Mouse (Mus musculus): Measurements from ENCODE around the gene Plekhg1.

The Plekhg1 gene

DNA sequence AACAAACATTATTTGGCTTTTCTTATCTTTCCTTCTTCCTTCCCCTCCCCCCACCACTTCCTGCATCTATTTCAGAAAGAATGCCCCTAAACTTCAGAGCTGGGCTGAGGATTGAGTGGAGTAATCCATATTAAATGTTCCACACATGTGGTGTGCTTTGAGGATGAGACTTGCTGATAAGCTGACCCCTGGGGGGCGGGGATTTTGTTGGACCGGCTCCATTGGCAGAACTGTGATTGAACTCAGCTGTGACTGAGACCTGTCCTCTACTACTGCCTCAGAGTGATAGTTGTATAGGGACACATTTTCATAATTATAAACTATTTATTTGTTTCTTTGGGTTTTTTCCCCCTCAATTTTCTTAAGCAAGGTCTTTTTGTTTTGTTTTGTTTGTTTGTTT lies 2.9 kb downstream of the Plekhg1 start:
- peak; percentile 62 to 72 for DNase-seq

GRCm38 (mm10) chr10:3743826-3744225 lies 3.7 kb downstream of the Plekhg1 start:
- no peak for DNase-seq

- no peak for DNase-seq
These were observed 6.8 kb downstream of the Plekhg1 start for GRCm38 (mm10) chr10:3746794-3747518.

DNA sequence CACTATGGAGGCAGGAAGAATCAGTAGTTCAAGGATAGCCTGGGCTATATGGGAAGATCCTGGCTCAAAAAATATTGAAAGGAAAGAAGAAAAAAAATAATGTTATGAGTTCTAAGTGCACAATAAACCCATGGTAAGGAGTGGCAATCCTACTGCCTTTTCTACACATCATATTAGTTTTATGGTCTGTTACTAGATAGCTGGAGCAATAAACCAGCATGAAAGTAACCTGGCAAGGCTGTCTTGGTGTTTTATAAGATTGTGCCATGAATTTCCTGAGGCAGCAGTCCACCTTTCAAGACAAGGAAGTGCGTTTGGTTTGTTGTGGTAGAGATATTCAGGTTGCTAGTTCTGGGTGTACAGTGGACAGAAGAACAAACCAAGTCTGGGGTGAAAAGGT lies 9.4 kb downstream of the Plekhg1 start:
- DNase-seq: no peak

DNA sequence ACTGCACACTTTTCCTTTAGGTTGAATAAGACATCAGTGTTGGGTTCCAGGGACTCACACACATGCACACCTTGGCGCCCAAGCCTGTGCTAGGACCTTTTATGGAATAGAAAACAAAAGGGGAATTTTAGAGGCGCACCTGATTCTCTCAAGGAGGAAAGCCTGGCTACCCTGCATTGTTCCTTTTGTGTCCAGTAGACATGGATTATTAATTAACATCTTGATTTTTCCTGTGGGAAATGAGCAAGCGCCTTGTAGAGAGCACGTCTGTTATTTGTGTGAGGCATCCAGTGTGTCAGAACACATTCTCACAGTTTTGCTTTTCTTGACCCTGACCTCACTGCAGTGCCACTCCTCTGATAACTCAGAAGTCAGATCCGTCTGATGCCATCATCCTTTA lies 21.8 kb downstream of the Plekhg1 start:
- no peak for DNase-seq

DNA sequence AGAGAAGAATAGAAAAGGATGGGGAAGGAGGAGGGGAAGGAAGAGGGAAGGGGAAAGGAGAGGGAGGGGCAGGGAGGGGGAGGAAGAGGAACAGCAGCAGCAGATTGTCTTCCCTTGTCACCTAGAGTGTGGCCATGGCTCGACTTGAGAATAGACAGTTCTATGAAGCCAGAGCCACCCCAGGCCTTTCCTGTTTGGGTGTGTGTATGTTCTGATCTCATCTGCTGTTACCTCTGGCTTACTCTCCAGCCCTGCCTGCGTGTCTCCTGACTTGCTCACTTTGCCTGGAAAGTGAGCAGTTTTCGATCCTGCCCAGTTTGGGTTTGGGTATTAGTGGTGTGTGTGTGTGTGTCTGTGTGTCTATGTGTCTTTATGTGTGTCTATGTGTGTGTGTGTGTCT lies 23.0 kb downstream of the Plekhg1 start:
- DNase-seq: peak in 1 of 2 experiments; percentile 18

DNA sequence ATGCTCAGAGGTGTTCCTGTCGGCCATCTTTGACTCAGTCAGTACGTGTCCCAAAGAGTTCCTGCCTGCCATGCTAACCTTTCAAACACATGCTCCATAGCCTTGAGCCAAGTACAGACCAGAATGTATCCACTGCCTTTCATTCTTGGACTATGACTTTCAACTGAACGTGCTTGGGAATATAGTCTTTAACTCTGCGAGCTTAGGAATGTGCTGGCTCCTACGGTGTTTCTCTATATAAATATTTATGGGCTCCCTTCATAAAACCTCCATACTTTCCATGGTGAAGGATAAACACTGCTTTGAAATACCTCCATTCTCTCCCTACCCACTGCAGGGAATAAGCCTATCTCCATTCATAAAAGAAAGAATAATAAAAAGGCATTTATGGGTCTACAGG lies 29.0 kb downstream of the Plekhg1 start:
- no peak for DNase-seq

DNA sequence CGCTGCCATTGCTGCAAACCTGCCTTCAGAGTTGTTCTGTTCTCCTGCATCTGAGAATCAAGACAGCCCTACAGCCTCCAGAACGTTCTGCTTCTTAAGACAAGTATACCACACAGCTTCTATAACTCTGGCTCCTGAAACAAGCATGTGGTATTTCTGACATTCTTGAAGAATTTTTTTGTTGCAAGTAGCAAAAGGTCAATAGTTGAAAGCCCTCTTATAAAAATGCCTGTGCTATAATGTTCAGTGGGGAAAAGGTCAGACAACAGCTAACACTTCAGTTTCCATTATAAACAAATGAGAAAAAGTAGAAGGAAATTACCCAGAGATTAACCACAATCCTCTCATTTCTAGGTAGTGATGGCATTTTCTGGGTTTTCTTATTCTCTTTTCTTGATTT lies 34.2 kb downstream of the Plekhg1 start:
- DNase-seq: no peak

GRCm38 (mm10) chr10:3776761-3777160 lies 36.6 kb downstream of the Plekhg1 start:
- no peak for DNase-seq

GRCm38 (mm10) chr10:3785362-3785761 lies 45.2 kb downstream of the Plekhg1 start:
- peak in 1 of 2 experiments; percentile 27 for DNase-seq

GRCm38 (mm10) chr10:3786531-3786930 lies 46.4 kb downstream of the Plekhg1 start:
- DNase-seq: no peak

DNA sequence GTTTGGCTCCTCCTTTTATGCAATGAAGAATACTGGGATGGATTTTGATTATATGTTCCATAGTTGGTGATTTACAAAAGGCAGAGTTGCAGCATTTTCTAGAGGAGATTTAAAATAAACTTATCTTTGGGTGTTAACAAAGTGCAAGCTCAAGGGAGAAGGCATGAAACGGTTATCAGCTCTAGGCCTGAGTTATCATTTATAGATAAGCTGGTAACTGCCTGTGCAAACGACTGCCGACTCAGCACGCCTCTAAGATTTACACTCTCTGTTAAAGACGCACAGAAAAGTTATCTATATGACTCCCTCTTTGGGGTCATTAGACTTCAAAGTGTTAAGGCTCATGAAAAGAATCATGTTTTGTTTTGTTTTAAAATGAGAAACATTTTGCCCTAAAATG lies 46.8 kb downstream of the Plekhg1 start:
- DNase-seq: no peak

GRCm38 (mm10) chr10:3793825-3794224 lies 53.7 kb downstream of the Plekhg1 start:
- DNase-seq: no peak

- no peak for DNase-seq
These were observed 59.3 kb downstream of the Plekhg1 start for GRCm38 (mm10) chr10:3799455-3799854.

DNA sequence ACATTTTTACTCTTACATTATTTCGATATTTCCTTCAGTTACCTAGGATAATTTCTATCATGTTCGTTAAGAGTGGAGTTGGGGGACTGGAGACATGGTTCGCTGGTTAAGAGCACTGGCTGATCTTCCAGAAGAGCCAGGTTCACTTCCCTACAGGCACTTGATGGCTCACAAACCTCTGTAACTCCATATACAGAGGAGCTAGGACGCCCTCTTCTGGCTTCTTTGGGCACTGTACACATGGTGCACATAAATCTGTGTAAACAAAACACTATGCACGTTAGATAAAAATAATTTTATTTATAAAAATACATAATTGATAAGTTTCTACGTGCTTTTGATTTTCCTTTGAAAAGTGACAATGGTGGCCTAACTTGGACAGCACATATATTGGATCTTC lies 61.1 kb downstream of the Plekhg1 start:
- DNase-seq: peak in 1 of 2 experiments; percentile 14

GRCm38 (mm10) chr10:3805334-3805733 lies 65.2 kb downstream of the Plekhg1 start:
- peak in 1 of 2 experiments; percentile 34 for DNase-seq

- no peak for DNase-seq
These were observed 67.8 kb downstream of the Plekhg1 start for GRCm38 (mm10) chr10:3807980-3808379.

GRCm38 (mm10) chr10:3810476-3811273 lies 70.5 kb downstream of the Plekhg1 start:
- peak; percentile 41 to 61 for DNase-seq

DNA sequence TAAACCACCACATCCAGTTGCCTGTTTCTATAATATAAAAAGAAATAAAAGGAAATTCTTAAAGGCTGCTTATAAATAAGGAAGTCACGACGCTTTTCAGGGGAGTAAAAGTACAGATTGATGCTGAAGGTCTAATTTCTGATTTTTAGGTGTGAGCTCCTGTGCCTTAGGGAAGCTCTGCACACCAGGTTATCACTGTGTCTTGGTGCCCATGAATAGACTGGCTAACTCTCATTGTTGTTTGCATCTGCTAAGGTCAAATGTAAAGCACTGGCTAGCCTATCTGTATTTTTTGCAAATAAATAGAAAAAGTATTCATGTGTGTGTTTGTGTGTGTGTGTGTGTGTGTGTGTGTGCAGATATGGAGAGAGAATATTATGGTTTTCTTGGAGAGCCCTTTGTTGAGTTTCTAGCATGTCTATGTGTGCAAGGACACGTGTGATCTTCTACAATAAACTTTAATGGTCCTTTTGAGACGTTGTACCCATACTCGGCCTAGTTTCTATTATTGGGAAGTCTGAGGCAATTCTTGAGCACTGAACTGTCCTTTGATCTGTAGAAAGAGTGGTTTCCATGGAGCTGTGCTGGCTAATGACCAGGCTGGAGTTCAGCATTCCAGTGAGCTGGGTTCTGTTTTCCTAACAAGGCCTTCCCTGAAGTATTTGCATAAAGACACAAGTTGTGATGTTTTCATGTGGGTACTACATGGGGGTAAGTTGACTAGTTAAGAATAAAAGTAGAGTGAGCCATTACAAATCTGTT lies 79.0 kb downstream of the Plekhg1 start:
- DNase-seq: no peak

GRCm38 (mm10) chr10:3823826-3824225 lies 83.7 kb downstream of the Plekhg1 start:
- DNase-seq: no peak

DNA sequence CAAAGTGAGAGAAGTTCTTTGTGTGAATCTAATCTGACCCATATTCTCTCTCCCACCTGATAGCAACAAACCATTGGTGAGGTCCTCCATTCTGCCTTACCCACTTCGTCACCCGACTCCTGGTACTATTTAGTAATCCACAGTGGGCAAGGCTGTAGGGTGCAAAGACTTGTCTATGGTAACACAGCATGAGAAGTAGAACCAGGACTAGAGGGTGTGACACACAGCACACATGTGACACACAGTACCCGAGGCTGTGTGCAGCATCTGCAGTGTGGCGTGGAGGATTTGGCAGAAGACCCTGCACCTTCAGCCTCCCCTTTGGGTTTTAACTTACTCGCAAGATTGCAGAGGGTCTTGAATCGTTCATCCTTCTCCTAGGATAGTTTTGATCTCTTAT lies 85.9 kb downstream of the Plekhg1 start:
- no peak for DNase-seq

GRCm38 (mm10) chr10:3827368-3827767 lies 87.2 kb downstream of the Plekhg1 start:
- no peak for DNase-seq

- DNase-seq: peak in 1 of 2 experiments; percentile 24
These were observed 89.3 kb downstream of the Plekhg1 start for GRCm38 (mm10) chr10:3829472-3829871.
